Mouse (Mus musculus): ENCODE measurements around the gene Ret.

DNA sequence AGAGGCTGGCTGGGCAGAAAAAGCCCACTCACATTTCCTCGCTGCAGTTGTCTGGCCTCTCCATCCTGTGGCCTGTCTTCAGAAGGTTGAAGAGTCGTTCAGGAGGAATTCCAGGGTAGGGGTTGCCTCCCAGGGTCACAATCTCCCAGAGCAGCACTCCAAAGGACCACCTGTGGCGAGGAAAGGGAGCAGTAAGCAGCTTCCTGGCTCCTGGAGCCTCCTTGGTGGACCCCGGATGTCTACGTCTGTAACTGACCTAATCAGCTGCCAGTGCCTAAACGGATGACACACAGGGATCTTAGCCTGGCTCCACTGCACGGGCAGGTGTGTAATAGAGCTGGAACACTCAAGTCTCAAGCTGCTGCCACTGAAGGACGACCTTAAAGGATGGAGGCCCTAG, 32.8 kb downstream of the Ret start:
- TF ChIP-seq TAL1 (IDR thresholded peaks at IDR 0.05; ENCODE audit: low read length) (no peak), GATA1 (IDR thresholded peaks at IDR 0.05; ENCODE audit: low read length) (no peak)
